Mouse (Mus musculus): Measurements from ENCODE around the gene Nupr1. TPM values are rescaled to one million over a fixed set of nuclear protein-coding genes. Genes with fewer than 3 reads are reported as not detected.
"Not testable (repeated sequence)": the region's sequence is repeated elsewhere in the genome, so short reads cannot be mapped to it uniquely, and the experiment has no call there.

Nupr1 gene
- polyA plus RNA-seq, 1 experiment from 2014 or later, result 5.8 TPM

DNA sequence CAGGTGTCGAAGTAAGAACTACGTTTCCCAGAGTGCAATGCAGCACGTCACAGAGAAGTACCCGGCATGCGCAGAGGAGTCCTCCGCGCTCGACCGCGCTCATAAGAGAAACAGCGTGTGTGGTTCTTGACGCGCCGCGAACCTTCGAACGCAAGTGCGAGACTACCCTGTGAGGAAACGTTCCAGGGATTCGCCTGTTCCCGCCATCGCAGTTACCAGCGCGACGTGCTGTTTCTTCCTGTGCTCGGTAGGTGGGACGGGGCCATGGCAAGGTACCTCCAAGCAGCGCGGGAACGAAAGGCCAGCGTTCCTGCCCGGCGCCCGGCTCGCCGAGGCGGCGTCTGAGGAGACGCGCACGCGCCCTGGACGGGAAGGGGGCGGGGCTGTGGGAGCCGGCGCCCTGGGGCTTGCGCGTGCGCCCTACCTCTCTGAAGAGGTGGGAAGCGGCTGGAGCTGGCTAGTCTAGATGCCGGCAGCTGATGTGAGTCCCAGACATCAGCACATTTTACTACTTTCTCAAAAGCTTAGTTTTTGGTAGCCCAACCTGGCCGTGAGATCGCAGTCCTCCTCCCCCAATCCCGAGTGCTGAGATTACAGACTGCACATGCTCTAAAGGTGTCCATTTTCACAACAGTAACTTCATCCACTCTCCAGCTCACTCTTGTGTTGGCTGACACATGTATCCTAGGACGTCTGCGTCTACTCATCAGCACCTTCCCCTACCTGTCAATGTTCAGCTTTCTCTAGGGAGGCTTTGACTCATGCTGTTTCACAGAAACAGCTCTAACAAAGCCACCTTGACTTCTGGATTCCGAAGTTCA, 18.8 kb upstream of the Nupr1 start, which contains the start of gene Sgf29:
Gene Sgf29 (plus strand): TSS at position 79 of the 821 bp plus-strand sequence.
- under 1% methylated on average over 54 of the region's 57 CpGs for WGBS (ENCODE audit: insufficient replicate concordance)
- peaks cover 25% of the 10 kb centered on the region for H3K4me1 ChIP-seq (ENCODE audit: control insufficient read depth, low read depth, low read length)
- H3K9me3 ChIP-seq (replicated peaks; ENCODE audit: control insufficient read depth, low read length), result no peaks in the 10 kb centered on the region

DNA sequence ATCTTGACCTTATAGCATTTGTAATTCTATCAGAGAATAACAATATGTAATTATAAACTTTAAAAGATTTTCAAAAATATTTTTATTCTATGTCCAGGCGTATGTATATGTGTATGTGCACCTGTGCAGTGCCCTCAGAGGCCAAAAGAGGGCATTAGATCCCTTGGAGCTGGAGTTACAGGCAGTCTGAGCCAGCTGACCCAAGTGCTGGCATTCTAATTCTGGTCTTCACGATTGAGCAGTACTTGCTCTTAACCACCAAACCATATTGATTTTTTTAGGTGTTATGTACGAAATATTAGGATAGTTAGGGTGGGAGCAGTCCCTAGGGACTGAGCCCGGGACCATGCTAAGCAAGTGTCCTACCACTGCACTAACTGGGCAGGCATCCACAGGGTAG, 17.8 kb upstream of the Nupr1 start:
- Histone ChIP-seq H3K27ac (ENCODE audit: low read length) (no peak overlapping the region), H3K4me3 (ENCODE audit: low read depth, low read length) (peak overlapping the region; percentile 81), H3K4me1 (ENCODE audit: control insufficient read depth, low read depth, low read length) (peaks cover 25% of the 10 kb centered on the region), H3K9me3 (replicated peaks; ENCODE audit: control insufficient read depth, low read length) (no peaks in the 10 kb centered on the region), H3K36me3 (ENCODE audit: control insufficient read depth, insufficient read depth) (no peaks in the 10 kb centered on the region), H3K4me2 (ENCODE audit: low read depth, low read length) (peak overlapping the region; percentile 90), H3K27me3 (ENCODE audit: control insufficient read depth, insufficient read depth, low read depth, low read length) (no peaks in the 10 kb centered on the region), H3K9ac (ENCODE audit: low read depth, low read length) (no peak overlapping the region)
- ATAC-seq (ENCODE audit: low read depth), result no peak
- WGBS (ENCODE audit: insufficient replicate concordance), result 66% methylated on average over 4 of the region's 4 CpGs

More for the DNA sequence above, 18.8 kb upstream of the Nupr1 start, which contains the start of gene Sgf29:
- ATAC-seq (ENCODE audit: low read depth), result peak; percentile 97
- Histone ChIP-seq H3K27ac (ENCODE audit: low read length) (peak within 1 kb of the TSS; percentile 98), H3K4me3 (ENCODE audit: low read depth, low read length) (peak within 1 kb of the TSS; percentile 81), H3K9ac (ENCODE audit: low read depth, low read length) (peak within 1 kb of the TSS; percentile 83), H3K36me3 (ENCODE audit: control insufficient read depth, insufficient read depth) (no peaks in the 10 kb centered on the region), H3K27me3 (ENCODE audit: control insufficient read depth, insufficient read depth, low read depth, low read length) (no peaks in the 10 kb centered on the region), H3K4me2 (ENCODE audit: low read depth, low read length) (peak within 1 kb of the TSS; percentile 90)

DNA sequence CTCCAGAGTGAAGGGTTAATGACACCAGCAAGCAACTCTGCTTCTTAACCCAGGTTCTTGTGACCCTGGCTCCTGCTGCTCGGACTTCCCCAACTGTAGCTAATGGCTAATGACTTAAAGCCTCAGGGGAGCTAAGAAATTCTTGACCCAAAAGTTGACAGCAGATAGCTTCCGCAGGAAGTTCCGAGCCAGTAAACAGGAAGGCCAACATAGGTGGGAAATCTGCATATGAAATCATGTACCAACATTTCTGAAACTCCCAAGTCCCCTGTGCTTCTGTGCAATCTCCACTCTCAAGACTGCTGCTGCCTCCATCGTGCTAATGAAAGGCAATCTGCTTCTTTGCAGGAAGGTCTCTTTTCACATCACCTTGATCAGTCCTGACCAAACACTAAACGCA, 15.0 kb upstream of the Nupr1 start:
- Histone ChIP-seq H3K4me1 (ENCODE audit: control insufficient read depth, low read depth, low read length) (peaks cover 16% of the 10 kb centered on the region), H3K27ac (ENCODE audit: low read length) (no peak overlapping the region), H3K27me3 (ENCODE audit: control insufficient read depth, insufficient read depth, low read depth, low read length) (no peaks in the 10 kb centered on the region), H3K9ac (ENCODE audit: low read depth, low read length) (no peak overlapping the region), H3K36me3 (ENCODE audit: control insufficient read depth, insufficient read depth) (no peaks in the 10 kb centered on the region), H3K9me3 (replicated peaks; ENCODE audit: control insufficient read depth, low read length) (no peaks in the 10 kb centered on the region), H3K4me2 (ENCODE audit: low read depth, low read length) (no peak overlapping the region), H3K4me3 (ENCODE audit: low read depth, low read length) (no peak overlapping the region)
- no peak for ATAC-seq (ENCODE audit: low read depth)
- WGBS (ENCODE audit: insufficient replicate concordance), result 51% methylated on average over 5 of the region's 5 CpGs

GRCm38 (mm10) chr7:126644914-126645313, 14.3 kb upstream of the Nupr1 start:
- H3K36me3 ChIP-seq (ENCODE audit: control insufficient read depth, insufficient read depth), result no peaks in the 10 kb centered on the region
- no peak overlapping the region for H3K9ac ChIP-seq (ENCODE audit: low read depth, low read length)
- peaks cover 11% of the 10 kb centered on the region for H3K4me1 ChIP-seq (ENCODE audit: control insufficient read depth, low read depth, low read length)
- no peaks in the 10 kb centered on the region for H3K27me3 ChIP-seq (ENCODE audit: control insufficient read depth, insufficient read depth, low read depth, low read length)
- ATAC-seq (ENCODE audit: low read depth), result no peak
- no peak overlapping the region for H3K4me3 ChIP-seq (ENCODE audit: low read depth, low read length)
- H3K4me2 ChIP-seq (ENCODE audit: low read depth, low read length), result no peak overlapping the region
- H3K27ac ChIP-seq (ENCODE audit: low read length), result no peak overlapping the region
- H3K9me3 ChIP-seq (replicated peaks; ENCODE audit: control insufficient read depth, low read length), result no peaks in the 10 kb centered on the region

GRCm38 (mm10) chr7:126644345-126644744, 13.7 kb upstream of the Nupr1 start:
- H3K4me2 ChIP-seq (ENCODE audit: low read depth, low read length), result no peak overlapping the region
- H3K27ac ChIP-seq (ENCODE audit: low read length), result no peak overlapping the region
- peaks cover 7% of the 10 kb centered on the region for H3K4me1 ChIP-seq (ENCODE audit: control insufficient read depth, low read depth, low read length)
- ATAC-seq (ENCODE audit: low read depth), result no peak
- H3K27me3 ChIP-seq (ENCODE audit: control insufficient read depth, insufficient read depth, low read depth, low read length), result no peaks in the 10 kb centered on the region
- no peak overlapping the region for H3K9ac ChIP-seq (ENCODE audit: low read depth, low read length)
- no peaks in the 10 kb centered on the region for H3K9me3 ChIP-seq (replicated peaks; ENCODE audit: control insufficient read depth, low read length)
- no peaks in the 10 kb centered on the region for H3K36me3 ChIP-seq (ENCODE audit: control insufficient read depth, insufficient read depth)
- 51% methylated on average over 3 of the region's 3 CpGs for WGBS (ENCODE audit: insufficient replicate concordance)
- H3K4me3 ChIP-seq (ENCODE audit: low read depth, low read length), result no peak overlapping the region

- WGBS (ENCODE audit: insufficient replicate concordance), result 52% methylated on average over 3 of the region's 3 CpGs
Observed at GRCm38 (mm10) chr7:126643244-126643617, 12.6 kb upstream of the Nupr1 start.

GRCm38 (mm10) chr7:126642545-126643243, 12.0 kb upstream of the Nupr1 start:
- no peaks in the 10 kb centered on the region for H3K36me3 ChIP-seq (ENCODE audit: control insufficient read depth, insufficient read depth)
- H3K4me1 ChIP-seq (ENCODE audit: control insufficient read depth, low read depth, low read length), result no peaks in the 10 kb centered on the region; the same call in 1 of the 2 replicates
- no peaks in the 10 kb centered on the region for H3K9me3 ChIP-seq (replicated peaks; ENCODE audit: control insufficient read depth, low read length)
- no peak overlapping the region for H3K9ac ChIP-seq (ENCODE audit: low read depth, low read length)
- no peak for ATAC-seq (ENCODE audit: low read depth)
- no peaks in the 10 kb centered on the region for H3K27me3 ChIP-seq (ENCODE audit: control insufficient read depth, insufficient read depth, low read depth, low read length)
- H3K4me3 ChIP-seq (ENCODE audit: low read depth, low read length), result no peak overlapping the region
- WGBS (ENCODE audit: insufficient replicate concordance), result 50% methylated on average over 5 of the region's 5 CpGs
- H3K4me2 ChIP-seq (ENCODE audit: low read depth, low read length), result no peak overlapping the region
- no peak overlapping the region for H3K27ac ChIP-seq (ENCODE audit: low read length)

More at GRCm38 (mm10) chr7:126643244-126643617, 12.6 kb upstream of the Nupr1 start:
- not testable (repeated sequence) for H3K36me3 ChIP-seq (ENCODE audit: control insufficient read depth, insufficient read depth); H3K9me3 ChIP-seq (replicated peaks; ENCODE audit: control insufficient read depth, low read length); H3K4me3 ChIP-seq (ENCODE audit: low read depth, low read length); H3K4me2 ChIP-seq (ENCODE audit: low read depth, low read length); H3K9ac ChIP-seq (ENCODE audit: low read depth, low read length); H3K27ac ChIP-seq (ENCODE audit: low read length); H3K4me1 ChIP-seq (ENCODE audit: control insufficient read depth, low read depth, low read length); H3K27me3 ChIP-seq (ENCODE audit: control insufficient read depth, insufficient read depth, low read depth, low read length)
- 0 out of 2 replicates have a peak, but pooled peaks have one; percentile 7 for ATAC-seq (ENCODE audit: low read depth)

DNA sequence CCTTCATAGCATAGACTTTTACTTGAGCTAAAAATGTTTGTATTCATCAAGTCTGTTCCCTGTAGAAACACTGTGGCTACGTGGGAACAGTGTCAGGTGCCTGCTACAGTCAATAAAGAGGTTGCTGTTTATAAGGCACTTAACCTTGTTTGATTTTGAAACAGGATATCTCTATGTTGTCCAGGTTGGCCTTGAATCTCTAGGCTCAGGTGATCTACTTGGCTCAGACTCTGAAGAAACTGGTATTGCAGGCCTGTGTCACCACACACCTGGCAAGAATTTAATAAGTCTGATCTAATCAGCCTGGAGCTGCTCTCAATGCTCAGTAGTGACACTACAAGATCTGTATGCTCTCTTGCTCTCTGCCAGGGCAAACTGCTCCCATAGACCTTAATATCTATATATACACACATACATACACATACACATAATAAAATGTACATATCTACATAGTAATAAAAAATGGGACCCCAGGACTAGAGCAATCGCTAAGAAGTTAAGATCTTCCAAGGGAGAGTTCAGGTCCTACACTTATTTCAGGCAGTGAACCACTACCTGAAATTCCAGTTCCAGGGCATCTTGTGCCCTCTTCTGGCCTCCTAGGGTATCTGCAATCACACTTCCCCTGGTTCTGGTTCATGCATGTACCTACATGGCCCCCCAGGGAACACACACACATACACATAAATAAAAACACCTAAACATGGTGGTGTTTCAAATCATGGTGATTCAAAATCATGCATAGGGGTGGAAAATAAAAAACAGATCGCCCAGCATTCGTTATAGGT, 6.3 kb upstream of the Nupr1 start:
- Histone ChIP-seq H3K27me3 (ENCODE audit: control insufficient read depth, insufficient read depth, low read depth, low read length) (no peaks in the 10 kb centered on the region), H3K4me3 (ENCODE audit: low read depth, low read length) (no peak overlapping the region), H3K36me3 (ENCODE audit: control insufficient read depth, insufficient read depth) (no peaks in the 10 kb centered on the region), H3K27ac (ENCODE audit: low read length) (no peak overlapping the region), H3K9ac (ENCODE audit: low read depth, low read length) (no peak overlapping the region), H3K4me1 (ENCODE audit: control insufficient read depth, low read depth, low read length) (no peaks in the 10 kb centered on the region), H3K9me3 (replicated peaks; ENCODE audit: control insufficient read depth, low read length) (no peaks in the 10 kb centered on the region), H3K4me2 (ENCODE audit: low read depth, low read length) (no peak overlapping the region)
- ATAC-seq (ENCODE audit: low read depth), result 0 out of 2 replicates have a peak, but pooled peaks have one; percentile 27
- 5% methylated on average over 4 of the region's 4 CpGs for WGBS (ENCODE audit: insufficient replicate concordance)

Data from liver, embryonic 16.5 days (tissue).